Mouse (Mus musculus) activated CD4-positive, CD25-positive, alpha-beta regulatory T cell, adult 4 months (primary cell): ENCODE results near the gene Gm5105. TPM values are rescaled to one million over a fixed set of nuclear protein-coding genes. Genes with fewer than 3 reads are reported as not detected.

Experiments
- ATAC-seq: one replicate; pipeline ENCODE4 v1.8.0; 2017
- polyA plus RNA-seq, 2 experiments: library from polyadenylated mRNA; unstranded; fragments of 100-300 nt; shearing (Covaris generic); gene quantifications; one replicate each; pipeline ENCODE4 v1.2.1; 2017

Gm5105 gene
- polyA plus RNA-seq, 2 experiments from 2014 or later = not detected

DNA sequence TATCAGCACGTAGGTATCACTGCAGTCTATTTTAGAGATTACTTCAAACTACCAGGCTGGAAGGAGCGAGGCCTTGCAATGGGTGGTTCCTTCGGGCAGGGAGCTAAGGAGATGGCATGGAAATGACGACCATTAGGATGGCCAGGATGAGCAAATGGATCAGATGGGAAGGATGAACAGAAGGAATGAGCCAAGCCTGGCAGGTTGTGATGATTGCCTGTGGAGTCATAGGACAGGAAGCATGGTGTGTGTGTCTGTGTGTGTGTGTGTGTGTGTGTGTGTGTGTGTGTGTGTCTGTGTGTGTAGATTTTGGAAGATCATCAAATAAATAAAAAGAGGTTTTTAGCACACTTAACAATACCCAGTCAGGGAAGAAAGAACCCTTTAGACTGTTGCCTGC is 44.5 kb downstream of the Gm5105 start:
- ATAC-seq = no peak

DNA sequence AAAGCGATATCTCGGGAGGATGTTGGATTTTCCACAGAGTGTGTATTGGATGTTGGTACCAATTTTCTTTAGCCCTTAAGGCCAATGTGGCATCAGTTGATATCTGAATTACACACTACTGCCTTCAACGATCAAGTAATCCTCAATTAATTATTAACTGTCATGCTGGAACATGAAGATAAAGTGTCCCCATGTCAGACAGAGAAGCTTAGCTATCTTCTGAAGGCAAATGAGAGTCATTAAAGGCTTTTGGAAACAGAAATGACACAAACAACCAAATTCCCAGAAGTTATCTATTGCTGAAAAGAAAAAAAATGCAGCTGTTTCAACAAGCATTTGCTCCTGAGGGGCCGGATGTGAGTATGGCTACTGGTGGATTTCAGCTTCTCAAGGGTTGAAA is 45.2 kb downstream of the Gm5105 start:
- ATAC-seq = no peak

- no peak for ATAC-seq
These were observed 50.4 kb downstream of the Gm5105 start for GRCm38 (mm10) chr3:138016810-138017209.

GRCm38 (mm10) chr3:138014725-138015124 is 52.5 kb downstream of the Gm5105 start:
- no peak for ATAC-seq

- ATAC-seq = no peak
These were observed 54.8 kb downstream of the Gm5105 start for GRCm38 (mm10) chr3:138012351-138012750.

GRCm38 (mm10) chr3:138008152-138008551 is 59.0 kb downstream of the Gm5105 start:
- peak; percentile 78 for ATAC-seq

DNA sequence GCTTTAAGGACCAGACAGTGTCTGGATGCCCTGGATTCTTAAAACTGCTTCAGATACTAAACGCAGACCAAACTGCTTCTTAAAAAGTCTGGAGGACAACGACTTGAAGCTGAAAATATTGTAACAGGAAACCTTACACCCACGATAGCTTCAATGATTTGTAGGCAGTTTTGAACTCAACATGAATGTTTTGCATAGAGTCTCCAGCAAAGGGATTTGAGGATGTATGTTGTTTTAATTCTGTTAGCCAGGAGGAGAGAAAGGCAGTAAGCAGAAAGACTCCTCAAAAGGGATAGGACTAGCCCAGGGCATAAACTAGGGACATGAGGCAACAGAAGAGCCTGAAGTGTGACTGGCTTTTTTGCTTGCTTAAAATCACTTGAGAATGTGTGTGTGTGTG is 60.3 kb downstream of the Gm5105 start:
- no peak for ATAC-seq

DNA sequence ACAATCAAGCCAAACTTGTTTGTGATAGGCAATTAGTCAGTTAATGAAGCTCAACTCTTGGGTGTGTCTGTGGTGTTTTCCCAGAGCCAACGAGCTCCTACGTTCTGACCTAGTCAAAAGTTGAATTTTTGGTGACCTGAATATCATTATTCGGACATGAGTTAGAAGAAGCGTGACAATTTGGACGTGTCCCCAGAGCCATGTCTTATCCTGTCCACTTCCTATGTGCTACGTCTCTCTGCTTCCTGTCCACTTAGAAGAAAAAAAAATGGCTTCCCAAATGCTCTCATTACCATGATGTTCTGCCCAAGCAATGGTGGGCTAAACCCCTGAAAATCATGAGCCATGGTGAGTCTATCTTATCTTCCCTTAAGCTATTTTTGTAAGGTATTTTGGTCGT is 63.9 kb downstream of the Gm5105 start:
- ATAC-seq = no peak

- ATAC-seq = no peak
These were observed 64.6 kb downstream of the Gm5105 start for GRCm38 (mm10) chr3:138002545-138002944.

DNA sequence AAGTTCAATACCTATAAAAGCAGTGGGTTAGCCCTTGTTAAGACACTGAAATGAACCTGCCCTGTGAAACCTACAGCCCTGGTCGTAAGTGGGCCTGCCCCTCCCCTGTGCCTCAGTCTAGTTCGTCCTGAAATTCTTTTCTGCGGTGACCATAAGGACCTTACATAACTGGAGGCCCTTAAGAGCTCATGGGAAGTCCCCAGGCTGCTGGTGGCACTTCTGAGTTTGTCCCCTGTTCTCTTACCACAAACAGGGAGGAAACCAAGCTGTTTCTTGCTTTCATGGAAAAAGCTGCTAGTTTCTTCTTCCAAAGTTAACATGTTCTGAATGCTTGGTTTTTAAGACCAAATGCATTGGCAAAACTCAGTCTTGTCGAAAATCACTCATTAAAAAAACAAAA is 65.3 kb downstream of the Gm5105 start:
- ATAC-seq = peak; percentile 48

DNA sequence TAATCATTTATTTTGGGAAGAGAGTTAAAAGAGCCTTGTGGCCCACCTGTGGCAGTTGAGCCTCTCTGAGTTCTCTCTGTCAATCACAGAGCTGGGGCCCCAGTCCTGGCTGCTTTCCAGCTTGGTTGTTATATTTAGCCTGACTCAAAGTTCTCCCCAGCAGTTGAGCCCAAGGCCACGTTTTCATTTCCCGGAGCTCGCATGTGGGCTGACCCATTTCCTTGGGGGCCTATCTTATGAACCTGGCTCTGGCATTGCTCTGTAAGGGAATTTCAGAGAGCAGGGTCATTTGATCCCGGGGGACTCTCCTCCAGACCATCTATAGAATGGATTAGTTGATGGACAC is 66.5 kb downstream of the Gm5105 start:
- no peak for ATAC-seq

- ATAC-seq = no peak
These were observed 67.0 kb downstream of the Gm5105 start for GRCm38 (mm10) chr3:138000062-138000723.

DNA sequence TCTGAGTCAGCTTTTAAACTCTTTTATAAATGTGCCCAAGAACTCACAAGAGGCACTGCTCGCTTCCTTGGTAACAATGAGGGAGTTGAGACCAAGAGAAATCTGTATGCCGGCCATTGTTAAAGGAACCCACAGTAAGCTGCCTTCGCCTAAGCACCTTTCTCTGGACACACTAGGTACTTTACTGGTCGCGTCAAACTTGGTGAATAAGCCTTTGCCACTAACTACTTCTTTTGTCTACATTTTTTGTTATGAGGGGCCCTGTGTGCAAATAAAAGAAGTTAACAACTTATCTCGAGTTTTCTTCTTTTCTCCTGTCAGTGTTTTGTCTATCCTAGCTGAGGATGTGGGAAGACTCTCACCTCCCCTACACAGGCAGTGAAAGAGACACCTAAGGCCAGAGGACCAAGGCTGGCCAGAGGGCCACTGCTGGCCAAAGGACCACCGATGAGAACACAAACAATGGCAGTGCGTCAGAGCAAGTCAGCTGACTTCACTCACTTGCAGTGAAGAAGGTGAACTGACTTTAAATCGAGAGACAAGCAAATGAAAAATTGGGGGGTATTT is 67.9 kb downstream of the Gm5105 start:
- ATAC-seq = no peak

Other genes starting within 250 kb of the Gm5105 start
- gene H2afz, start 202.9 kb downstream of the Gm5105 start, polyA plus RNA-seq = 1,000 to 10,000 TPM; 1,823 to 2,009 TPM
- 1 to 10 TPM; 2.8 to 3.9 TPM for gene Dnajb14, start 199.7 kb downstream of the Gm5105 start, polyA plus RNA-seq
- gene Lamtor3, start 148.9 kb downstream of the Gm5105 start, polyA plus RNA-seq = 10 to 100 TPM; 69.7 to 81.8 TPM
- 10 to 100 TPM; 58.7 to 78.7 TPM for gene Dapp1, start 85.8 kb downstream of the Gm5105 start, polyA plus RNA-seq
- not detected for gene 1110002E22Rik, start 2.3 kb downstream of the Gm5105 start, polyA plus RNA-seq
- 10 to 100 TPM in 1 of 2 experiments, 1 to 10 TPM in 1; 8.7 to 10.0 TPM for gene Trmt10a, start 76.1 kb upstream of the Gm5105 start, polyA plus RNA-seq
- gene Mttp, start 77.6 kb upstream of the Gm5105 start, polyA plus RNA-seq = 1 to 10 TPM; 2.9 to 3.6 TPM
- gene 4930579F01Rik, start 126.4 kb upstream of the Gm5105 start, polyA plus RNA-seq = not detected
- not detected for gene Adh7, start 150.4 kb upstream of the Gm5105 start, polyA plus RNA-seq
- gene Adh1, start 193.6 kb upstream of the Gm5105 start, polyA plus RNA-seq = 1 to 10 TPM; 1.1 to 1.7 TPM
- gene Adh6a, start 245.9 kb upstream of the Gm5105 start, polyA plus RNA-seq = not detected